Mouse (Mus musculus) urinary bladder, adult 18-20 months (tissue): ENCODE measurements around the gene Nans.

ENCODE experiments used
- DNase-seq, 2 experiments: peaks; one replicate each; pipeline ENCODE4 v3.0.0; 2022; ENCODE audit warnings: low spot score in 2 of 2, mixed read lengths in 2 of 2

Nans gene

GRCm38 (mm10) chr4:46532511-46532910 lies 43.5 kb downstream of the Nans start:
- DNase-seq = no peak

DNA sequence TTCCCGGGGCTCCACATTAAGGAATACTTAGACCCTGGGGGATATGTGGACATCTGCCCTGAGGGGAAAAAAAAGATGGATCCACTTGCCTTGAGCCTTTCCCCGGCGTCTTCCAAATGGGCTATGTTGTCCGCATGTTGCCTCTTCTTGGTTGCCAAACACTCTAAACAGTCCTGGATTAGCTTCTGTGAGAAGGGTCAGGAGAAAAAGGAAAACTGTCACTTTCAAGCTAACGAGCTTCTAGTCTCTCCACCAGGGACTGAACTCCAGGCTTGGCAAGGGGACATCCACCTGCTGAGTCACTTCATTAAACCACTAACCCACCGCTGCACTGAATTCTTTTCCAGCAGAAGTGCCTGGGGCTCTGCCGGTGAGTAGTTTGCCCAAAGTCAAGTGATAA lies 43.9 kb downstream of the Nans start:
- DNase-seq = no peak

DNA sequence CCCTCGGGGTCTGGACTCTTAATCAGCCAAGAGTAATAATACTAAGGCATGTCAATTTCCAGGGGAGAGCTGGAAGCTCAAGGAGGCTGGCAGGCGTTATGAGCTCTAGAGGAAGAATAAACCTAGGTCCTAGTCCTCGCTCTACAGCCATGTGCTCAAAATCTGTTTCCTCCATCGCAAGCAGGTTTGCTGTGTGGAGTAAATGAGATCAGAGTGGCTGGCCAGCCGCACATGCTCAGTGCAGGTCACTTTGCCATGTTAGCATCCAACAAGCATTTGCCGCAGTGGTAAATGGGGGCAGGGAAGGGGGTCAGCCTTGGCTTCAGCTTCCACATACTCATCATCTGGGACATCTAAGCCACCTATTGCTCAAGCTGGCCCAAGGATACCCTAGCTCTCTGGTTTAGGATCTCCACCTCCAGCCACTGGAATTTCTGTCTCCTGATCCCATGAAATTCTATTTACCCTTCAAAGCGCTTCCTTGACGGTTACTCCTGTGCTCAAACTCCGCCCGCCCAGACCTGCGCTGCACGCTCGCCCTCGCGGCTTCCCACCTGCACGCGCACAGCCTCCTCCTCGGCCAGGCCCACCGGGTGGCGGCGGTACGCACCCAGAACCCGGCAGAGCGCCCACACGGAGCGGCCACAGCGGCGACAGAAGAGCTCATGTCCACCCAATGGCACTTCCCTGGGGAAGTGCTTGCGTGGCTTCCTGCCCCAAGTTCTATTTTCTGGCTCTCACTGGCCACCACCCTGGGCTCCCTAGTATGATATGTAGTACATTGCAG lies 45.1 kb downstream of the Nans start:
- DNase-seq = no peak

DNA sequence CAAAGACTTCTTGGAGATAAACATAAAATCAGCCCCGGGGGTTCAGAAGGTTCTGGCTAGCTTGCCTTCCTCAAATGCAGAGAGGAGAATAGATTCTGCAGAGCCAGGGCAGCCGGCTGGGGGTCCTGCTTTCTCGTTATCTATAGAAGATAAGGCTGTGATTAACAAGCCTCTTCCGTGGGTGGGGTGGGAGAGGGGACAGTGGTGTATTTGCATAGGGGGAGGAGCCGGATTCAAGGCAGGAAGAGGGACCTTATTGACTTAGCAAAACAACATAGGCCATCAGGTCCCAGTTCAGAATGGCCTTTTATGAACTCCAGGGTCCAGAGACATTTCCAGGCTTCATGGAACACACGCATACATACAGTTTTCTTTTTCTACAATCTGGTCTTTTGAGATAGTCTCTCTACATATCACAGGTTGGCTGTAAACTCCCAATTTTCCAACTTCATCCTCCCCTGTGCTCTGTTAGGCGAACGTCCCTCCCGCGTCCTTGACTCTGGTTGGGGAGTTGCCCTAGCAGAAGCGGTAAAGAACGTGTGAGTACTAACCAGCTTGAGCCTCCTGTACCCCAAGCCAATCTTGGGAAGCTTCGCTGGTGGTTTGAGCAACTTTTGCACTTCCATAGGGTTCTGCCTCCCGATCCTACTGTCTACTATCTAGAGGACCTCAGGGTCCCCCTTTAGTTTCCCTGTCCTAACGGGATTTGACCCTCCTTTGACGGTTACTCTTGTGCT lies 46.2 kb downstream of the Nans start:
- no peak for DNase-seq

GRCm38 (mm10) chr4:46535840-46536361 lies 46.9 kb downstream of the Nans start, which contains the start of gene Trim14:
Gene Trim14 (minus strand): TSS chr4:46536141.
- DNase-seq = peak in 1 of 2 experiments; percentile 39

DNA sequence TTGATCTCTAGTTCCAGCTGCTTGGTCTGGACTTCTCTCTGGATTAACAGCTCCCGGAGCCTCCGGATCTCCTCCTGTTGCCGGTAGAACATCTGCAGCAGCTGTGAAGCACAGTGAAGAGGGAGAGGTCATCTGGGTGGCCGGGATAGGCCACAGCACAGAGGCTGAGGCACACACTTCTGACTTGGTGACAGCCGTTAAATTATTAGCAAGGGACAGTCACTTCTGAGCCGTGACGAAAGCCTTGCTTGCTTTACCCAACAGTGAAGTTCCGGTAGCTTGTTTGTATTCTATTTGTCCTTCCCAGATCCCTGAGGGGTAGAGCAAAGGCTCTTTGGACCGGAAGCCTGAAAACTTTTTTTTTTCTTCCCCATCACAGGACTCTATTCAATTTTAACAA lies 50.1 kb downstream of the Nans start:
- DNase-seq = no peak

- no peak for DNase-seq
These were observed 52.7 kb downstream of the Nans start for GRCm38 (mm10) chr4:46541707-46542106.

- DNase-seq = no peak
These were observed 54.5 kb downstream of the Nans start for GRCm38 (mm10) chr4:46543366-46544050.

DNA sequence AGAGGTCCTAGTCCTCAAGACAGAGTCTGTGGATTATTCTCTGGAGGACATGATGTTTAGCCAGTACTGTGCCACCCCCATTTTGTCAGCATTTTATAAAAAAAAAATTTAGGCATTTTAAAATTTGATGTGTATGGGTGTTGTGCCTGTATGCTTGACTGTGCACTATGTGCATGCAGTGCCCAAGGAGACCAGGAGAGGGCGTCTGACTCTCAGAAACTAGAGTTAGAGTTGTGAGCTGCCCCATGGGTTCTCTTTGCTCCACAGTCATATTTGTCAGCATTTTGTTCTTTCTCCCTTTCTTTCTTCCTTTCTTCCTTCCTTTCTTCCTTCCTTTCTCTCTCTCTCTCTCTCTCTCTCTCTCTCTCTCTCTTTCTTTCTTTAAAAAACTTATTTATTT lies 55.3 kb downstream of the Nans start:
- no peak for DNase-seq

DNA sequence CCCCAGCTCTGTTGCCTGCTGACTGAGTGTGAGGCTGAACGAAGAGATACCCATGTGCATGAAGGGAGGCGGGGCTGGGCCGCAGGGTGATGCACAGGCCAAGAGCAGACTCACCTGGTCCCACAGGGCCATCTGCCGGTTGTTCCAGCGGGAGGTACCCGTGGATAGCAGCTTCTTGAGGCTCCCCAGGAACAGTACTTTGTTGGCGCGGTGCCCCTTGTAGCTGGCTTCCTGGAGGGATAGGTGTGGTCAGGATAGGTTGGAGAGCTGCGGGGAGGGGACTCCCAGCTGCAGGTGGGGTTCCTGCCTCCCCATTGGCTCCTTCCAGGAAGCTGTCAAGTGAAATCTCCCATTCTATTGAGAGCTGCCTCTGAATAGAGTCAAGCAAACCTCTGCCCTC lies 56.5 kb downstream of the Nans start:
- no peak for DNase-seq

- DNase-seq = no peak
These were observed 57.7 kb downstream of the Nans start for GRCm38 (mm10) chr4:46546709-46547108.

- DNase-seq = no peak
These were observed 60.9 kb downstream of the Nans start for GRCm38 (mm10) chr4:46549979-46550378.

GRCm38 (mm10) chr4:46550406-46550805 lies 61.4 kb downstream of the Nans start:
- no peak for DNase-seq
